Mouse (Mus musculus) embryonic facial prominence, embryonic 14.5 days (tissue): ENCODE results near the gene Kalrn. TPM values are rescaled to one million over a fixed set of nuclear protein-coding genes. Genes with fewer than 3 reads are reported as not detected.

Experiments
- ATAC-seq: fragments of 200-750 bp; cut with Nextera tagmentation; 2 replicates; pipeline ENCODE4 v1.8.0; 2017; ENCODE audit warnings: low read depth, moderate number of reproducible peaks, moderate TSS enrichment
- DNase-seq: peaks from one replicate; pipeline ENCODE4 v3.0.0-alpha.2; 2015; ENCODE audit warnings: low spot score
- H3K27ac ChIP-seq: fragments of 300-500 bp; sonication (generic); replicated peaks from 2 replicates; pipeline ENCODE4 v1.5.1; 2014; ENCODE audit warnings: low read depth, mild to moderate bottlenecking, low read length, moderate library complexity
- H3K27me3 ChIP-seq: fragments of 300-500 bp; sonication (generic); replicated peaks from 2 replicates; pipeline ENCODE4 v1.6.1; 2014; ENCODE audit warnings: low read length; ENCODE audit not compliant: control insufficient read depth, insufficient read depth
- H3K36me3 ChIP-seq: fragments of 300-500 bp; sonication (generic); 2 replicates; pipeline ENCODE4 v1.6.1; 2014; ENCODE audit warnings: low read length, mixed read lengths; ENCODE audit not compliant: control insufficient read depth, insufficient read depth
- H3K4me1 ChIP-seq: fragments of 300-500 bp; sonication (generic); 2 replicates; pipeline ENCODE4 v1.6.1; 2014; ENCODE audit warnings: antibody characterized with exemption, low read length; ENCODE audit not compliant: control insufficient read depth, insufficient read depth
- H3K4me2 ChIP-seq: fragments of 300-500 bp; sonication (generic); 2 replicates; pipeline ENCODE4 v1.6.1; 2014; ENCODE audit warnings: low read depth, mild to moderate bottlenecking, low read length, moderate library complexity, mixed read lengths
- H3K4me3 ChIP-seq: fragments of 300-500 bp; sonication (generic); 2 replicates; pipeline ENCODE4 v1.5.1; 2014; ENCODE audit warnings: low read depth, mild to moderate bottlenecking, low read length
- H3K9ac ChIP-seq: fragments of 300-500 bp; sonication (generic); 2 replicates; pipeline ENCODE4 v1.6.1; 2014; ENCODE audit warnings: low read depth, mild to moderate bottlenecking, low read length, moderate library complexity, mixed read lengths
- H3K9me3 ChIP-seq: fragments of 300-500 bp; sonication (generic); 2 replicates; pipeline ENCODE4 v1.6.1; 2016; ENCODE audit warnings: low read length; ENCODE audit not compliant: control insufficient read depth
- WGBS: fragments of 180-500 bp; shearing (Covaris S2); extraction: QIAGEN DNeasy Blood & Tissue Kit; methylation state at CpG from one replicate; pipeline ENCODE4 v1.1.7; 2014; 5-methylcytosine and 5-hydroxymethylcytosine counted together
- polyA plus RNA-seq: library from polyadenylated mRNA; unstranded; fragments of >200 nt; fragmentation: Nextera tagmentation; extraction: Ambion mirVana; gene quantifications from 2 replicates; pipeline ENCODE4 v1.2.1, GENCODE M21; 2014

Kalrn gene
- polyA plus RNA-seq, 1 experiment from 2014 or later = 12.2 TPM

- H3K4me1 ChIP-seq = no peaks in the 10 kb centered on the region
- H3K36me3 ChIP-seq = no peaks in the 10 kb centered on the region
- no peak overlapping the region for H3K4me2 ChIP-seq
- no peaks in the 10 kb centered on the region for H3K9me3 ChIP-seq
- no peak overlapping the region for H3K27ac ChIP-seq
- DNase-seq (no peak), ATAC-seq (no peak)
- H3K9ac ChIP-seq = no peak overlapping the region
- H3K4me3 ChIP-seq = no peak overlapping the region
- WGBS = 64% methylated on average over 8 of the region's 8 CpGs
- H3K27me3 ChIP-seq = no peaks in the 10 kb centered on the region
Observed at GRCm38 (mm10) chr16:34594597-34595262, 21.4 kb upstream of the Kalrn start.

- no peaks in the 10 kb centered on the region for H3K36me3 ChIP-seq
- no peak for DNase-seq
- no peak overlapping the region for H3K27ac ChIP-seq
- H3K9ac ChIP-seq = no peak overlapping the region
- no peaks in the 10 kb centered on the region for H3K9me3 ChIP-seq
- H3K27me3 ChIP-seq = no peaks in the 10 kb centered on the region
- H3K4me2 ChIP-seq = no peak overlapping the region
- no peak overlapping the region for H3K4me3 ChIP-seq
- WGBS = 67% methylated on average over 2 of the region's 2 CpGs
- H3K4me1 ChIP-seq = no peaks in the 10 kb centered on the region
- ATAC-seq = no peak
Observed at GRCm38 (mm10) chr16:34592696-34593095, 19.4 kb upstream of the Kalrn start.

GRCm38 (mm10) chr16:34591934-34592333 lies 18.6 kb upstream of the Kalrn start:
- ATAC-seq (no peak), DNase-seq (no peak)
- H3K27me3 ChIP-seq = no peaks in the 10 kb centered on the region
- no peak overlapping the region for H3K27ac ChIP-seq
- no peak overlapping the region for H3K4me3 ChIP-seq
- H3K4me1 ChIP-seq = no peaks in the 10 kb centered on the region
- H3K9ac ChIP-seq = no peak overlapping the region
- no peaks in the 10 kb centered on the region for H3K9me3 ChIP-seq
- H3K36me3 ChIP-seq = no peaks in the 10 kb centered on the region
- H3K4me2 ChIP-seq = no peak overlapping the region
- 93% methylated on average over 1 of the region's 1 CpGs for WGBS

- no peak overlapping the region for H3K4me2 ChIP-seq
- no peak overlapping the region for H3K9ac ChIP-seq
- H3K4me3 ChIP-seq = no peak overlapping the region
- H3K36me3 ChIP-seq = no peaks in the 10 kb centered on the region
- WGBS = 95% methylated on average over 4 of the region's 4 CpGs
- DNase-seq (no peak), ATAC-seq (no peak)
- no peaks in the 10 kb centered on the region for H3K27me3 ChIP-seq
- no peak overlapping the region for H3K27ac ChIP-seq
- H3K9me3 ChIP-seq = peaks cover 13% of the 10 kb centered on the region
- H3K4me1 ChIP-seq = no peaks in the 10 kb centered on the region
Observed at GRCm38 (mm10) chr16:34579671-34580326, 6.5 kb upstream of the Kalrn start.

GRCm38 (mm10) chr16:34573856-34574491 lies 642 bp upstream of the Kalrn start:
- WGBS = 1% methylated on average over 13 of the region's 42 CpGs

GRCm38 (mm10) chr16:34572406-34573150 lies 754 bp downstream of the Kalrn start:
- H3K4me1 ChIP-seq = peaks cover 11% of the 10 kb centered on the region; the same call in 1 of the 2 replicates
- peak overlapping the region; percentile 90 for H3K4me2 ChIP-seq
- H3K27me3 ChIP-seq = no peaks in the 10 kb centered on the region
- peak overlapping the region; percentile 91 for H3K4me3 ChIP-seq
- no peaks in the 10 kb centered on the region for H3K36me3 ChIP-seq
- H3K27ac ChIP-seq = peak overlapping the region; percentile 95
- WGBS = 1% methylated on average over 29 of the region's 61 CpGs
- no peak; the same call in 1 of the 2 replicates for ATAC-seq
- 0 out of 2 replicates have a peak, but pooled peaks cover under 1% of the 10 kb centered on the region for H3K9me3 ChIP-seq
- peak overlapping the region; percentile 96 for H3K9ac ChIP-seq
- DNase-seq = peak; percentile 27

More at GRCm38 (mm10) chr16:34573856-34574491, 642 bp upstream of the Kalrn start:
- peak overlapping the region; percentile 91 for H3K4me3 ChIP-seq
- peaks cover 11% of the 10 kb centered on the region; the same call in 1 of the 2 replicates for H3K4me1 ChIP-seq
- H3K27me3 ChIP-seq = no peaks in the 10 kb centered on the region
- ATAC-seq (peak; percentile 72), DNase-seq (peak; percentile 23)
- peak overlapping the region; percentile 96 for H3K9ac ChIP-seq
- H3K4me2 ChIP-seq = peak overlapping the region; percentile 90
- H3K27ac ChIP-seq = peak overlapping the region; percentile 95
- 0 out of 2 replicates have a peak, but pooled peaks cover 7% of the 10 kb centered on the region for H3K9me3 ChIP-seq
- H3K36me3 ChIP-seq = no peaks in the 10 kb centered on the region

GRCm38 (mm10) chr16:34571931-34572405 lies 1.4 kb downstream of the Kalrn start:
- WGBS = under 1% methylated on average over 10 of the region's 10 CpGs

GRCm38 (mm10) chr16:34569897-34570296 lies 3.4 kb downstream of the Kalrn start:
- no peak overlapping the region for H3K27ac ChIP-seq
- H3K9me3 ChIP-seq = no peaks in the 10 kb centered on the region
- H3K4me1 ChIP-seq = peaks cover 11% of the 10 kb centered on the region; the same call in 1 of the 2 replicates

More at GRCm38 (mm10) chr16:34571931-34572405, 1.4 kb downstream of the Kalrn start:
- H3K27ac ChIP-seq = no peak overlapping the region
- H3K36me3 ChIP-seq = no peaks in the 10 kb centered on the region
- H3K9me3 ChIP-seq = no peaks in the 10 kb centered on the region
- H3K4me1 ChIP-seq = peaks cover 11% of the 10 kb centered on the region; the same call in 1 of the 2 replicates
- no peaks in the 10 kb centered on the region for H3K27me3 ChIP-seq
- H3K4me3 ChIP-seq = peak overlapping the region; percentile 91
- DNase-seq (peak; percentile 33), ATAC-seq (no peak)
- peak overlapping the region; percentile 90 for H3K4me2 ChIP-seq
- H3K9ac ChIP-seq = peak overlapping the region; percentile 96

More at GRCm38 (mm10) chr16:34569897-34570296, 3.4 kb downstream of the Kalrn start:
- no peak for ATAC-seq
- WGBS = 45% methylated on average over 2 of the region's 2 CpGs
- Histone ChIP-seq H3K9ac (no peak overlapping the region), H3K4me2 (no peak overlapping the region), H3K4me3 (no peak overlapping the region), H3K36me3 (no peaks in the 10 kb centered on the region), H3K27me3 (no peaks in the 10 kb centered on the region)
- no peak for DNase-seq
